Mouse (Mus musculus) kidney, postnatal 4 days (tissue): ENCODE measurements around the gene Mgat5b.

Experiments
- DNase-seq, 2 experiments: peaks; one replicate each; pipeline ENCODE4 v3.0.0; 2021; ENCODE audit warnings: mixed read lengths in 2 of 2

The Mgat5b gene

DNA sequence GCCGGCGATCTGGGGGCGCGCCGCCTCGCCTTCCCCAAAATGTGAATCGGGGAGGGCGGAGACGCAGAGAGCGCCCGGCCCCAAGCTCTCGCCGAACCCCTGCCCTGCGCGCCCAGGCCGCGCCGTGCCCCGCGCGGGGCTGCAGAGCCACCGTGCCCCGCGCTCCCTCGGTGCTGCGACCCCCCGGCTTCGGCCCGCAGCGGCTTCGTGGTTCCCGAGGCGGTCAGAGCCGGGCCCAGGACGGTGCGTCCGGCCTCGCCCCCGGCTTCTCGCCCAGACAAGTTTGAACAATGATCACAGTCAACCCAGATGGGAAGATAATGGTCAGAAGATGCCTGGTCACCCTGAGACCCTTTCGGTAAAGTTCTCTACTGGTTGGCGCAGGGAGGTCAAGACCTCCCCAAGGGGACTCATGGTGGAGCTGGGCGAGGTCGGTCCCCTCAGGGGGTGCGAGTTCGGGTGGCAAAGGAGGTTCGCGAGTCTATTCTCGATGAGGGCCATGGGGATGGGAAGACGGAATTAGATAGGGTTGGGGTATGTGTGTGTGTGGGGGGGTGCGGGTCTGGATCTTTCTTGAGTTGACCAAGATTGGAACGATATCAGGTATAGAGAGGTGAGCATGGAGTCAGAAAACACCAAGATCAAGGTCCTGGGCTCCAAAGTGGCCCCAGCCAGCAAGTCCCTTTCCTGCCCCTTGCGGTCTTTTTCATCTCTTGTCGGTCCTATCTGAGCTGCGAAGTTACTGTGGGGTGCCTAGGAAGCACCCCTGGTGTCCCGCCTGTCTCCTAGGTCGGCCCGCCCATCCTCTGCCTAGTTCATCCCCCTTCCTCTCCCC lies 740 bp downstream of the Mgat5b start:
- DNase-seq, result no peak

DNA sequence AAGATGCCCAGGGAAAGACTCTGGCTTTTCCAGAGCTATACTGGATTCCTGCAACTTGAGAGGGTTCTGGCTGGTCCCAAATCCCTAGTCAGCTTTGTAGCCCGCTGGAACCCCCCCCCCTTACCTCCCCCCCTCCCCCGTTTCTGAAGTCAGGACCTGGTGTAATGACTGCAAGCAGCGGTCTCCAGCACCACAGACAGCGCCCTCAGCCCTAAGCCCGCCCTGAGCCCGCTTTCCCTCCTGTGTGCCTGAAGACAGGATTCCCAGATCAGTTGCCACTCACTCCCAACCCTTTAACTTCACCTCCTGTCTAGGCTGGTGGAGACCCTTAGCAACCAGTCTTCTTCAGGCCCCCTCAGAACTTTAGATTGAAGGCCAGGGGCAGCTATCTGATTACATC lies 2.1 kb downstream of the Mgat5b start:
- DNase-seq, result peak; percentile 75 to 76

DNA sequence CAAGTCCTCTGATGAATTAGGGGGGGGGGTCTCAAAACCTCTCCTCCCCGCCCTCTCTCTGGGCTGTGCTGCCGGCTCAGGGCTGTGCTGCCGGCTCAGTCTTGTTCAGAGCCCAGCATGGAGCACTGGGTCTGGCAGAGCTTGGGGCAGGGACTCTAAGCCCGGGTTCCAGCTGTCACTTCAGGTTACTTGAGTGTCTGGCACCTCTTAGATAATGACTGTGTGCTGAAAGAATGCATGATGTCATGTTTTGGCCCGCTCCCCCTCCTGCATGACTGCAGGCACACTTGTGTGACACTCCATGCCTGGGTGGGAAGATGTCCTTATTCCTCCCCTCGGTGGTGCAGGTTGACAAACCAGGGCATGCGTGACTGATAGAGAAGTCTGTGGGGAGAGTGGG lies 3.4 kb downstream of the Mgat5b start:
- DNase-seq, result no peak

DNA sequence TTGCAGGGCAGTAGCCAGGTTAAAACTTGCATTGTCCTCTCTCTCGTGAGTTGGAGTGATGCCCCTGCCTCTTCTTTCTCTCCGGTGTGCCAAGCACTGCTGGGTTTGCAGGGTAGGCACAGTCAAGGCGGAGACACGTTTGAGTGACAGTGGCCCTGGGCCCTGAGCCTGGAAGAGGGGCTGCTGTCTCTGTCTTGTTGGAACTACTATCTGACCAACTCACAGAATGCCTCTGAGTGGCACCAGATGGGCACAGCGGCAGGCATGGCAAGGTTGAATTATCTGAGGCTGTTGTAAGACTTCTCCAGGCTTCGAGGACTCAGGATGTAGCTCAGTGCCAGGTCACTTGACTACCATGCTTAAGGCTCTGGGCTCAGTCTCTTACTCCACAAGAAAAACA lies 9.4 kb downstream of the Mgat5b start:
- no peak for DNase-seq

DNA sequence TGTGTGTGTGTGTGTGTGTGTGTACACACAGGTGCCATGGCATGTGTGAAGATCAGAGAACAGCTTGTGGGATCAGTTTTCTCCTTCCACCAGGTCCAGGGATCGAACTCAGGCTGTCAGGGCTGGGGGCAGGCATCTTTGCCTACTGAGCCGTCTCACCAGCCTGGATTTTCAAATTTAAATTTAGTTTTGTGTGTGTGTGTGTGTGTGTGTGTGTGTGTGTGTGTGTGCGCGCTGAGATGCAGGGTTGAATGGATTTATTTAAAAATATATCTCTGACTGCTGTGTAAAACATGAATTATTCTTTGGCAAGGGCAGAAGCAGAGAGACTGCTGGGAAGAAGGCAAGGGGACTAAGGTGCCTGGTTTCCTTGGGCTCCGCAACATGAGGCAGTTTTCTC lies 16.2 kb downstream of the Mgat5b start:
- DNase-seq, result no peak

DNA sequence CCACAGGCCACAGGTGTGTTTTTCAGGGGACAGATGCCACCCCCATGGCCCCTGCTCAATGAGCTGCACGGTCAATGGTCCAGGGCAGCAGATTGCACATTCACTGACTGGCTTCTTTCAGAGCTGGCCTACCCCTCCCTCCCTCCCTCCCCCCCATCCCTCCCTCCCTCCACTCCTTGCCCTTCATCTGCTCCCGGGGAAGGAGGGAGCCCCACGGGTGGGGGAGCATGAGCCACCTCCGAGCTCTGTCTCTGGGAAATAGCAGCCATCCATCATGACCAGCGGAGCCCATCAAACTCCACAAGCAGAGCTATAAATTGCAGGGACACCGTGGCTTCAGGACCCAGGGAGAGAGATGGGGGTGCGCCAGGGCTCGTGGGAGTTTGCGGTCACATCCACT lies 16.7 kb downstream of the Mgat5b start:
- DNase-seq, result peak in 1 of 2 experiments; percentile 47

DNA sequence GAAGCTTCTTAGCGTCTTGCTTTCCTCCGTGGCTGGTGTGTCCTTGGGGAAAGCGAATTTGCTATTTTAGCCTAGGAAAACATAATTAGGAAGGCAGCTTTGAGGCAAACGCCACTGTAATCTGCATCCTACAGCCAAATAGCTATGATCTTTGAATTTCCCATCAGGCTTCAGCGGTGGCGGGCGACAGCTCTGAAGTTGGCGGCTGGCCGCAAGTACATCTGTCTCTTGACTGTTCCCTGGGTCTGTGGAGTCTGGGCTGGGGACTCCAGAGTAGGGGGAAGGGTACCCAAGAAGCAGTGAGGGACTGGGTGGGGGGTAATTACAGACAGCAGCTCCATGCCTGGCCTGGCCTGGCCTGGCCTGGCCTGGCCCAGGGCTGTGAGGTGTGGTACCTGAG lies 17.3 kb downstream of the Mgat5b start:
- DNase-seq, result peak in 1 of 2 experiments; percentile 25

DNA sequence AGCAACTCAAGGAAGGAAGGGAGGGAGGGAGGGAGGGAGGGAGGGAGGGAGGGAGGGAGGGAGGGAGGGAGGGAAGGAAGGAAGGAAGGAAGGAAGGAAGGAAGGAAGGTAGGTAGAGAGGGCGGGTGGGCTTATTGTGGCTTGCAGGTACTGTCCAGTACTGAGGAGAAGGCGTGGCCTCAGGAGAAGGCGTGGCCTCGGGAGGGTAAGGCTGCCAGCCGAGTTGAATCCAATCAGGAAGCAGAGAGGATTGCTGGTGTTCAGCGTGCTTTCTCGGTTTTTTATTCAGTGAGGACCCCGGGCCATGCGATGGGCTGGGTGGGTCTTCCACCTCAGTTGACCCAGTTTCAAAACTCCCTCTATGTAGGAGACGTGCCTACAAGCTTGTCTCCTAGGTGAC lies 18.5 kb downstream of the Mgat5b start:
- no peak for DNase-seq

DNA sequence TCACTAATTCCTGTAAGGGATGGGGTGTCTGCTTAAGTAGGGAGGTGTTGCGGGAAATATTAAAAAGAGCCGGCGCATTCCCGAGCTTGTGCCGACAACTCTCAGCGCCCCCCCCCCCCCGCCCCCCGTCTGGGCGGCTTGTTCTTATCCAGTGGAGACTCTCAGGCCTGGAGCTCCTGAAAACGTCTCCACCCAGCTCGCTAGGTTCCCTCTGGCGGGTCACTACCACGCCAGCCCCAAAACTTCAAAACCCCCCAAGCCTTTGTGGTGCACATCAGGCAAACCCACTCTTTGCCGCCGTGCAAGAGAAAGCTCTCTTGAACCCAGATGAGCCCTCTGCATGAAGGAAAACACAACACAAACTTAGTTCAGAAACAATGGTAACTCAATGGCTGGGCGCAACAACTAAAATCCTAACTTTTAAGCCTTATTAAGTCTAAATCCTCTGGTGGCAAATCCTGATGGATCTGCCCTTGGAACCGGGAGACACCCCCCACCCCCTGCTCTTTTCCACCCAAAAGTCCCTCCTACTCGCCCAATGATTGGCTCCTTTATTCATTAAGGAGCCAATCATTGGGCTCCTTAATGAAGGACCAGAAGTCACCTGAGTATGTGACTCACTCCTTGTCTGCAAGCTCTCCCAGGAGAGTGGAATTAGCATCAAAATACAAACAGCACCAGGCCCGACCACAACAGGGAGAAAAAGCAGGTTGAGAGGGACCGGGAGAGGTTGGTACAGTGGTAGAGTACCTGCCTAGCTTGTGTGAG lies 21.6 kb downstream of the Mgat5b start:
- no peak for DNase-seq

DNA sequence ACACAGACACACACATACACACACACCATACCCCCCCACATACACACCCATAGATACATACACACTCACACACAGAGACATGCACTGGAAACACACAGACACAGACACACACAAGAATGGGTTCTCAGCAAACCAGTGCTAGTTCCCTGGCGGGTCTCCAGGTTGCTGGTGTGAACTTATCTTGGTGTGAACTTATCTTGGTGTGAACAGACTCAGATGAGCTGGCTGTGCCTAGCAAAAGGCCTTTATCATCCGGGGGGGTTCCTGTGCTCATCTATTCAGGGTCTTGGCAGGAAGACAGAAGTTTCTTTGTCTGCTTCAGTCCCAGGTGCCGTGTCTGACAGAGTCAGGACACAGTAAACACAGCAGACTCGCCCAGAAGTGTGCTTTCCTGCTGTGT lies 25.7 kb downstream of the Mgat5b start:
- DNase-seq, result no peak

- peak in 1 of 2 experiments; percentile 27 for DNase-seq
Measured at GRCm38 (mm10) chr11:116949832-116950231, 31.2 kb downstream of the Mgat5b start.

- no peak for DNase-seq
Measured at GRCm38 (mm10) chr11:116951429-116951828, 32.8 kb downstream of the Mgat5b start.

DNA sequence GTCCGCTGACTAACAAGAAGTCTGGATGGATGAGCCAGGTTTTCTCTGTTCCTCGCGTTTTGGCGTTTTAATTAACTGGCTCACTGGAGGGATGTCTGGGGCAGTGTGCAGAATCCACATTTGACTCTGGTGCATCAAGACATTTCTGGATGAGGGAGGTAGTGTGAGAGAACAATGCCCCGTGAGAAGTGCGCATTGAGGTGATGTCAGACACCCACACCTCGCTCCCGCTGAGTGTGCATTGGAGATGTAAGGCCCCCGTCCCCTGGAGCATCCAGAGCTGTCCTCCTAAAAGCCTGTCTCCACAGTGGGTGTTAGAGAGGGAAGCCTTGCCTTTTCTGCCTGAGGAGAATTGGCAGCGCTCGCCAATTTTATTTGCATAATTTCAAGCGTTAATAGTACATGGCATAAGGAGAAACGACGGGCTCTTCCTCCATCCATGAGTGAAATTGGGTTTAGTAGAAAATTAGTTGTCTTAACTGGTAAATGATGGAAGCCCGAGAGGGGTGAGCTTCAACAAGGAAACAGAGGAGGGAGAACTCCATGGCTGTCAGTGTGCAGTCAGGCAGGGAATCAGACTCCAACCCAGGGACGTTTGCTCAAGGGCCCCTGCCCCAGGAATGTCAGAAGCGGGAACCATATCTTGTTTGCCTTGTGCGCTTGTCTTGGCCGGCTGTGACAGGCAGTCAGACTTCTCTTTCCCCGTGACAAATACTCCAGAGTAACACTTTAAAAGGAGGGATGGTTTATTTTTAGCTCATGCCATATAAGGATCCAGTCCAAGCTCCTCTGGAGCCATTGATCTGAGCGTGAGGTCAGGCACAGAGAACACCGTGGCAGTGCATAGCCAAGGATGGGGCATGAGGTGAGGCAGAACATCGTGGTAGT lies 35.8 kb downstream of the Mgat5b start:
- DNase-seq, result peak in 1 of 2 experiments; percentile 15

DNA sequence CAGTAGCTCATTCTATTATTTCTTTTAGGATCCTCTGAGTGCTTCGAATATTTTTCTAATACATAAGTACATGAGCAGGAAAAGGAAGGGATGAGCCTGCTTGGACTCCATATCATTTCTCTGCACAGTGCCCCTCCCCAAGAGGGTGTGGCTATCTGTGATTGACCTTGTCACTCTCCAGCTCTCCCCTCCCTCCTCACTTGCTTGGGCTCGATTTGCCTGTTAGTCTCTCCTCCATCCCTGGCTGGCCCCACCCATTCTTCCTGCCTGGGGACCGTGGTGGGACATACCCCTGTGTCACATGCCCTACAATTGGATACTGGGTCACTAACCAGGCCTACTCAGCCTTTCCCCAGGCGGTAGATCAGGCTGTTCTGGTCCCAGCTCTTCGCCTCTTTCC lies 39.9 kb downstream of the Mgat5b start:
- DNase-seq, result no peak

DNA sequence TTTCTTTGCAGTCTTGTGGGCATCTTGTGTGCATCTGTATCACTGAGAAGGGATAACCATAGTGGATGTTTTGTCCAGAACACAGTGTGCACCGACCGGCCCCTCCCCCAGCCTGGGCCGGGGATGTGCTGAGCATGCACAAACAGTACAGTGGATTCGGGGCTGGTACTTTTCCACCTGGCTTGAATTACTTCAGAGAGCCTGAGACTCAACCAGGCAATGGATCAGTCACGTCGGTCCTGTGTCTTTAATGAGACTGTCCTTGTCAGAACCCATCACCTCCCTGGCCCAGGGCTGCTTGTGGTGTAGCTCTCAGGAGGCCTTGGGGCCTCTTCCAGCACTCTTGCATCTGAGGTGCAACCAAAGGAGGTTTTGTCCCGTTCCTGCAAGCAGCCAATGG lies 46.4 kb downstream of the Mgat5b start:
- DNase-seq, result peak in 1 of 2 experiments; percentile 24

DNA sequence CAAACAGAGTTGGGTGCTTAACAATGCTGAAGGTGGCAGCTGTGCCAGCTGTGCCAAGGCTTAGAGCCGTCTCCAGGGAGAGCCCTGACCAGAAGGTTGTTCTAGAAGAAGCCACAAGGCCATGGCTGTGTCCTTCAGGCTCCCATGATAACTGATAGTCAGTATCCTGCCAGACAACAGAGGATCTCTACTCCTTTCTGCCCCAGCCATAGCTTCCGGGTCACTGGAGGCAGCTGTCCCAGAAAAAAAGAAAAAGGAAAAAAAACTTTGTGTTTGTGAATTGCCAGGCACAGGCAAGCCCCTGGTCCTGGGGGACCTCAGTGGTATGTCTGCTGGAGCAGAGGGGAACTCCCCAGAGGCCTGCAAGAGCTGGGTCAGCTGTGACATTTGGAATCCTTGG lies 47.3 kb downstream of the Mgat5b start:
- no peak for DNase-seq

- DNase-seq, result no peak
Measured at GRCm38 (mm10) chr11:116968586-116968985, 49.9 kb downstream of the Mgat5b start.

- DNase-seq, result no peak
Measured at GRCm38 (mm10) chr11:116969498-116969897, 50.8 kb downstream of the Mgat5b start.

DNA sequence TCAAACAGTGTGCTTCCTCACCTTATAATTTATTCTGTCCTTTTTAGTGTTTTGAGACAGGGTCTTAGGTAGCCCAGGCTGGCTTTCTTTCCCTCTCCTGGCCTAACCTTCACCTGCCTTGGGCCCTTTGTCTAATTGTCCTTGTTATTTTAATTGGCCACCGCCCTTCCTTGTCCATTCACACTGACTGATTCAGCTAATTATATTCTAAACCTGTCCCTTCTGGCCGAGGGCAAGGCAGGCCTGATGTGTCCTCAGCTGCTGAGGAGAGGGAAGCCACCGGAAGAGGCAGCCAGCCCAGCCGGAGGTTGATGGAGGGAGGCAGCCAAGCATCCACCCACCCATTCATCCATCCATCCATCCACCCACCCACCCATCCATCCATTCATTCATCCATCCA lies 52.2 kb downstream of the Mgat5b start:
- DNase-seq, result no peak

GRCm38 (mm10) chr11:116972828-116973227 lies 54.2 kb downstream of the Mgat5b start:
- DNase-seq, result peak; percentile 25 to 37

- no peak for DNase-seq
Measured at GRCm38 (mm10) chr11:116973508-116973907, 54.8 kb downstream of the Mgat5b start.

GRCm38 (mm10) chr11:116974341-116974740 lies 55.7 kb downstream of the Mgat5b start:
- no peak for DNase-seq

- peak; percentile 64 to 70 for DNase-seq
Measured at GRCm38 (mm10) chr11:116980313-116980712, 61.6 kb downstream of the Mgat5b start.
